Mouse (Mus musculus): ENCODE results near the gene Gm13723. TPM values are rescaled to one million over a fixed set of nuclear protein-coding genes. Genes with fewer than 3 reads are reported as not detected.

Gm13723 gene
- not detected for total RNA-seq (2022)

- DNase-seq (ENCODE audit: low spot score in 2 of 2): no peak
Observed at GRCm38 (mm10) chr2:86874702-86875101, at the start of gene Gm13723. Gene Gm13723 (minus strand): TSS chr2:86874802.

- DNase-seq (ENCODE audit: low spot score in 2 of 2): no peak
Observed at GRCm38 (mm10) chr2:86905647-86906046, 31.0 kb upstream of the Gm13723 start.

- DNase-seq (ENCODE audit: low spot score in 2 of 2): no peak
Observed at GRCm38 (mm10) chr2:86892116-86892515, 17.5 kb upstream of the Gm13723 start, which contains the start of gene Olfr1097. Gene Olfr1097 (minus strand): TSS chr2:86892216.

GRCm38 (mm10) chr2:86851596-86851995 lies 23.0 kb downstream of the Gm13723 start, which contains the start of gene Olfr1095:
Gene Olfr1095 (minus strand): TSS chr2:86851696.
- DNase-seq (ENCODE audit: low spot score in 2 of 2): no peak

- no peak for DNase-seq (ENCODE audit: low spot score in 2 of 2)
Observed at GRCm38 (mm10) chr2:86824363-86824762, 50.2 kb downstream of the Gm13723 start, which contains the start of gene Olfr1094. Gene Olfr1094 (plus strand): TSS chr2:86824663.

Other genes starting within 250 kb of the Gm13723 start
- gene Olfr1084, start 235.1 kb downstream of the Gm13723 start, total RNA-seq (2022): not detected
- not detected for gene Olfr1085, start 212.8 kb downstream of the Gm13723 start, total RNA-seq (2022)
- not detected for gene Olfr1086, start 194.7 kb downstream of the Gm13723 start, total RNA-seq (2022)
- gene Olfr1087, start 176.4 kb downstream of the Gm13723 start, total RNA-seq (2022): not detected
- not detected for gene Olfr1089, start 141.1 kb downstream of the Gm13723 start, total RNA-seq (2022)
- not detected for gene Olfr1090, start 115.8 kb downstream of the Gm13723 start, total RNA-seq (2022)
- not detected for gene Olfr1093, start 92.3 kb downstream of the Gm13723 start, total RNA-seq (2022)
- not detected for gene Olfr141, start 64.8 kb downstream of the Gm13723 start, total RNA-seq (2022)
- gene Olfr1094, start 50.1 kb downstream of the Gm13723 start, total RNA-seq (2022): not detected
- not detected for gene Olfr1095, start 23.1 kb downstream of the Gm13723 start, total RNA-seq (2022)
- not detected for gene Olfr1097, start 17.4 kb upstream of the Gm13723 start, total RNA-seq (2022)
- not detected for gene Olfr1098, start 49.7 kb upstream of the Gm13723 start, total RNA-seq (2022)
- not detected for gene Olfr1099, start 85.9 kb upstream of the Gm13723 start, total RNA-seq (2022)
- not detected for gene Olfr1100, start 105.2 kb upstream of the Gm13723 start, total RNA-seq (2022)
- not detected for gene Olfr1101, start 116.4 kb upstream of the Gm13723 start, total RNA-seq (2022)
- gene Olfr1102, start 123.6 kb upstream of the Gm13723 start, total RNA-seq (2022): not detected
- not detected for gene Olfr1104, start 152.3 kb upstream of the Gm13723 start, total RNA-seq (2022)
- gene Olfr1105, start 161.7 kb upstream of the Gm13723 start, total RNA-seq (2022): not detected
- not detected for gene Olfr1106, start 177.5 kb upstream of the Gm13723 start, total RNA-seq (2022)
- gene Olfr1107, start 201.0 kb upstream of the Gm13723 start, total RNA-seq (2022): not detected
- not detected for gene Olfr1109, start 221.2 kb upstream of the Gm13723 start, total RNA-seq (2022)
- gene Olfr259, start 239.8 kb upstream of the Gm13723 start, total RNA-seq (2022): not detected

All from layer of hippocampus, adult 8-10 months (tissue).